Mouse (Mus musculus) liver, postnatal 0 days (tissue): Measurements from ENCODE around the gene Gper1.

Experiments
- CTCF ChIP-seq: sonication (generic); IDR thresholded peaks from 2 replicates; pipeline ENCODE4 v1.5.1; 2016; ENCODE audit warnings: antibody characterized with exemption, low read depth
- EP300 ChIP-seq: IDR thresholded peaks from 2 replicates; pipeline ENCODE4 v1.6.1; 2016; ENCODE audit warnings: antibody characterized with exemption, low read depth, mild to moderate bottlenecking

DNA sequence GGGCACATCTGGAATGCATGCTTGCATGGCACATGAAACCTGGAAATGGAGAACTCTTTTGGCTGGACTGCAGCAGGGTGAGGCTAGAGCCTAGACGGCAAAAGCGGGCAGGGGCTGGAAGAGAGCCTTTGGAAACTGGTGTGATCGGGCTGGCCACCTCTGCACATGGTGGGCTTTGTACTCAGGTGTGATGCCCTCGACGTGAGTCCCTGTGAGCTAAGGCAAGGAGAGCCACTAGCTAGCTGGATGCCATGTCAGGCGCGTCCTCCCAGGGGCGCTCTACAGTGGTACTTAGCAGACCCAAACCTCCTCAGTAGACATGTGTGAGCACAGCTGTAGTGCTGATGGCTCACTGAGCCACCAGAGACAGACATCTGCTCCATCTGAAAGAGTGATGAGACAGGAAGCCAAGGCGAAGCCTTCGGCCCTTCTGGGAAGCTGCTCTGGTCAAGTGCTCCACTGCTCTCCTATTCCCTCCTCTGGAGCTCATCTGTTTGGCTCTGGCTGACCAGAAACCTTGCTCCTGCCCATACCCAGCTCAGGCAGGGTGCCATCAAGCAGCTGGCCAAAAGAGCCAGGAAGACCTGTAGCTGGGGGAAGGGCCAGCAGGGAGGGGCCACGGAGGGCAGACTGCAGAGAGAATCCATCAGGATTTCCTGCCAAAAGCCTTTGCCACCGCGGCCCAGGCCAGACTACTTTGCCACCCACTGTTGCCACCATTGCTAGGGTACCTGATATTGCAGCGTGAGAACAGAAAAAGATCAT, 15.6 kb upstream of the Gper1 start:
- TF ChIP-seq CTCF (peak; percentile 16; the same call in 1 of the 2 replicates), EP300 (no peak)
